Mouse (Mus musculus) lung, embryonic 14.5 days (tissue): ENCODE measurements around the gene Ppbp. TPM values are rescaled to one million over a fixed set of nuclear protein-coding genes. Genes with fewer than 3 reads are reported as not detected.
A peak's percentile ranks its signal among the peaks of the same experiment; 100 is the strongest.

Experiments
- ATAC-seq: fragments of 200-750 bp; cut with Nextera tagmentation; 2 replicates; pipeline ENCODE4 v1.8.0; 2017; ENCODE audit warnings: mild to moderate bottlenecking, moderate TSS enrichment, moderate library complexity; ENCODE audit not compliant: insufficient read depth
- DNase-seq: peaks from one replicate; pipeline ENCODE4 v3.0.0-alpha.2; 2015
- H3K27ac ChIP-seq: fragments of 300-500 bp; sonication (generic); 2 replicates; pipeline ENCODE4 v1.5.1; 2014; ENCODE audit warnings: low read depth, mild to moderate bottlenecking, moderate library complexity
- H3K27me3 ChIP-seq: fragments of 300-500 bp; sonication (generic); 2 replicates; pipeline ENCODE4 v1.6.1; 2014; ENCODE audit warnings: low read length, control low read depth; ENCODE audit not compliant: insufficient read depth
- H3K36me3 ChIP-seq: fragments of 300-500 bp; sonication (generic); 2 replicates; pipeline ENCODE4 v1.6.1; 2014; ENCODE audit warnings: control low read depth; ENCODE audit not compliant: insufficient read depth
- H3K4me1 ChIP-seq: fragments of 300-500 bp; sonication (generic); 2 replicates; pipeline ENCODE4 v1.6.1; 2014; ENCODE audit warnings: antibody characterized with exemption, control low read depth; ENCODE audit not compliant: insufficient read depth
- H3K4me2 ChIP-seq: fragments of 300-500 bp; sonication (generic); 2 replicates; pipeline ENCODE4 v1.6.1; 2014; ENCODE audit warnings: mild to moderate bottlenecking
- H3K4me3 ChIP-seq: fragments of 300-500 bp; sonication (generic); 2 replicates; pipeline ENCODE4 v1.5.1; 2014; ENCODE audit warnings: low read depth, low read length
- H3K9ac ChIP-seq: fragments of 300-500 bp; sonication (generic); 2 replicates; pipeline ENCODE4 v1.6.1; 2014
- H3K9me3 ChIP-seq: fragments of 300-500 bp; sonication (generic); 2 replicates; pipeline ENCODE4 v1.6.1; 2016; ENCODE audit warnings: low read depth, low read length, control low read depth
- CTCF ChIP-seq: IDR thresholded peaks from 2 replicates; pipeline ENCODE4 v1.5.1; 2016; ENCODE audit warnings: antibody characterized with exemption, low read depth
- WGBS: fragments of 180-500 bp; shearing (Covaris S2); extraction: QIAGEN DNeasy Blood & Tissue Kit; methylation state at CpG from one replicate; pipeline ENCODE4 v1.1.7; 2014; 5-methylcytosine and 5-hydroxymethylcytosine counted together
- polyA plus RNA-seq: library from polyadenylated mRNA; unstranded; fragments of >200 nt; fragmentation: Nextera tagmentation; extraction: Ambion mirVana; gene quantifications from 2 replicates; pipeline ENCODE4 v1.2.1, GENCODE M21; 2014

The Ppbp gene
- polyA plus RNA-seq, 1 experiment from 2014 or later = 9.2 TPM

GRCm38 (mm10) chr5:90771369-90771768 is 3.1 kb downstream of the Ppbp start:
- TF ChIP-seq CTCF = no peak
- H3K4me3 ChIP-seq = no peak overlapping the region
- H3K9ac ChIP-seq = no peak overlapping the region
- H3K9me3 ChIP-seq = no peaks in the 10 kb centered on the region
- no peaks in the 10 kb centered on the region for H3K27me3 ChIP-seq
- no peak overlapping the region for H3K4me2 ChIP-seq
- WGBS = 73% methylated on average over 3 of the region's 3 CpGs
- DNase-seq (peak; percentile 38), ATAC-seq (no peak)
- no peaks in the 10 kb centered on the region for H3K36me3 ChIP-seq
- H3K4me1 ChIP-seq = 0 out of 2 replicates have a peak, but pooled peaks cover 7% of the 10 kb centered on the region
- no peak overlapping the region for H3K27ac ChIP-seq

GRCm38 (mm10) chr5:90771880-90772653 is 3.7 kb downstream of the Ppbp start, which contains the start of gene Pf4:
Pf4 (plus strand) TSS chr5:90772435.
- H3K9me3 ChIP-seq = no peaks in the 10 kb centered on the region
- no peak within 1 kb of the TSS; the same call in 1 of the 2 replicates for H3K4me2 ChIP-seq
- TF ChIP-seq CTCF = no peak
- no peaks in the 10 kb centered on the region for H3K27me3 ChIP-seq
- no peak within 1 kb of the TSS; the same call in 1 of the 2 replicates for H3K27ac ChIP-seq
- H3K36me3 ChIP-seq = no peaks in the 10 kb centered on the region
- H3K9ac ChIP-seq = no peak within 1 kb of the TSS
- peak; percentile 65; the same call in 1 of the 2 replicates for ATAC-seq
- DNase-seq = peak; percentile 73
- no peak within 1 kb of the TSS for H3K4me3 ChIP-seq
- WGBS = 66% methylated on average over 16 of the region's 16 CpGs
- 0 out of 2 replicates have a peak, but pooled peaks cover 7% of the 10 kb centered on the region for H3K4me1 ChIP-seq

- no peak overlapping the region for H3K9ac ChIP-seq
- H3K27ac ChIP-seq = no peak overlapping the region
- H3K4me3 ChIP-seq = no peak overlapping the region
- H3K4me1 ChIP-seq = 0 out of 2 replicates have a peak, but pooled peaks cover 7% of the 10 kb centered on the region
- H3K9me3 ChIP-seq = no peaks in the 10 kb centered on the region
- H3K27me3 ChIP-seq = no peaks in the 10 kb centered on the region
- no peak for TF ChIP-seq CTCF
- WGBS = 82% methylated on average over 5 of the region's 5 CpGs
- ATAC-seq (no peak), DNase-seq (no peak)
- no peaks in the 10 kb centered on the region for H3K36me3 ChIP-seq
- no peak overlapping the region for H3K4me2 ChIP-seq
Observed at GRCm38 (mm10) chr5:90775562-90775961, 7.2 kb downstream of the Ppbp start.

GRCm38 (mm10) chr5:90777621-90778020 is 9.3 kb downstream of the Ppbp start:
- DNase-seq (no peak), ATAC-seq (no peak)
- Histone ChIP-seq H3K4me2 (no peak overlapping the region), H3K4me1 (0 out of 2 replicates have a peak, but pooled peaks cover 2% of the 10 kb centered on the region), H3K9ac (no peak overlapping the region), H3K9me3 (no peaks in the 10 kb centered on the region), H3K36me3 (no peaks in the 10 kb centered on the region), H3K27ac (no peak overlapping the region), H3K27me3 (no peaks in the 10 kb centered on the region), H3K4me3 (no peak overlapping the region)
- WGBS = 83% methylated on average over 10 of the region's 10 CpGs
- TF ChIP-seq CTCF = no peak

- no peak overlapping the region for H3K9ac ChIP-seq
- no peak overlapping the region for H3K4me3 ChIP-seq
- H3K27me3 ChIP-seq = no peaks in the 10 kb centered on the region
- DNase-seq (no peak), ATAC-seq (no peak)
- TF ChIP-seq CTCF = no peak
- WGBS = 68% methylated on average over 6 of the region's 6 CpGs
- H3K9me3 ChIP-seq = no peaks in the 10 kb centered on the region
- H3K36me3 ChIP-seq = no peaks in the 10 kb centered on the region
- H3K27ac ChIP-seq = no peak overlapping the region
- H3K4me1 ChIP-seq = no peaks in the 10 kb centered on the region
- H3K4me2 ChIP-seq = no peak overlapping the region
Observed at GRCm38 (mm10) chr5:90778856-90779255, 10.5 kb downstream of the Ppbp start.

- no peak overlapping the region for H3K4me3 ChIP-seq
- no peaks in the 10 kb centered on the region for H3K27me3 ChIP-seq
- DNase-seq = no peak
- no peaks in the 10 kb centered on the region for H3K9me3 ChIP-seq
- WGBS = 72% methylated on average over 3 of the region's 3 CpGs
- H3K27ac ChIP-seq = no peak overlapping the region
- no peak for TF ChIP-seq CTCF
- no peak for ATAC-seq
- no peak overlapping the region for H3K9ac ChIP-seq
- no peak overlapping the region for H3K4me2 ChIP-seq
- H3K4me1 ChIP-seq = no peaks in the 10 kb centered on the region
- H3K36me3 ChIP-seq = no peaks in the 10 kb centered on the region
Observed at GRCm38 (mm10) chr5:90783697-90784096, 15.4 kb downstream of the Ppbp start.
